Mouse (Mus musculus): Measurements from ENCODE around the gene Atg4d. TPM values are rescaled to one million over a fixed set of nuclear protein-coding genes. Genes with fewer than 3 reads are reported as not detected.
"Not testable (repeated sequence)": the region's sequence is repeated elsewhere in the genome, so short reads cannot be mapped to it uniquely, and the experiment has no call there.

Atg4d gene
- polyA plus RNA-seq, 1 experiment from 2014 or later, result 62.3 TPM

GRCm38 (mm10) chr9:21290589-21290988, 25.5 kb downstream of the Atg4d start:
- no peaks in the 10 kb centered on the region for H3K9me3 ChIP-seq (ENCODE audit: control insufficient read depth, low read length)
- under 1% methylated on average over 20 of the region's 20 CpGs for WGBS
- peak overlapping the region; percentile 81 for H3K4me3 ChIP-seq (ENCODE audit: low read length)
- no peak for ATAC-seq
- H3K27me3 ChIP-seq (replicated peaks; ENCODE audit: control insufficient read depth, insufficient read depth, low read length), result no peaks in the 10 kb centered on the region
- peaks cover 27% of the 10 kb centered on the region for H3K4me1 ChIP-seq (ENCODE audit: control insufficient read depth, insufficient read depth, low read length)
- H3K9ac ChIP-seq (ENCODE audit: low read depth, low read length), result peak overlapping the region; percentile 89
- H3K4me2 ChIP-seq (ENCODE audit: low read depth, low read length), result peak overlapping the region; percentile 76
- peak overlapping the region; percentile 83 for H3K27ac ChIP-seq (ENCODE audit: low read length)
- no peaks in the 10 kb centered on the region for H3K36me3 ChIP-seq (ENCODE audit: control insufficient read depth, insufficient read depth, low read length)

GRCm38 (mm10) chr9:21291022-21291787, 26.1 kb downstream of the Atg4d start, which contains the start of gene Cdkn2d:
Cdkn2d (minus strand) TSS chr9:21291407.
- Histone ChIP-seq H3K4me2 (ENCODE audit: low read depth, low read length) (peak within 1 kb of the TSS; percentile 76), H3K9ac (ENCODE audit: low read depth, low read length) (peak within 1 kb of the TSS; percentile 89), H3K27ac (ENCODE audit: low read length) (peak within 1 kb of the TSS; percentile 86), H3K36me3 (ENCODE audit: control insufficient read depth, insufficient read depth, low read length) (no peaks in the 10 kb centered on the region), H3K4me1 (ENCODE audit: control insufficient read depth, insufficient read depth, low read length) (peaks cover 27% of the 10 kb centered on the region), H3K4me3 (ENCODE audit: low read length) (peak within 1 kb of the TSS; percentile 81), H3K27me3 (replicated peaks; ENCODE audit: control insufficient read depth, insufficient read depth, low read length) (no peaks in the 10 kb centered on the region), H3K9me3 (ENCODE audit: control insufficient read depth, low read length) (no peaks in the 10 kb centered on the region)
- under 1% methylated on average over 51 of the region's 51 CpGs for WGBS
- peak; percentile 94 for ATAC-seq

- peak overlapping the region; percentile 67 for H3K9ac ChIP-seq (ENCODE audit: low read depth, low read length)
- not testable (repeated sequence) for H3K36me3 ChIP-seq (ENCODE audit: control insufficient read depth, insufficient read depth, low read length); ATAC-seq; H3K9me3 ChIP-seq (ENCODE audit: control insufficient read depth, low read length); H3K27me3 ChIP-seq (replicated peaks; ENCODE audit: control insufficient read depth, insufficient read depth, low read length)
- 15% methylated on average over 7 of the region's 7 CpGs for WGBS
- H3K27ac ChIP-seq (ENCODE audit: low read length), result peak overlapping the region; percentile 86
- H3K4me3 ChIP-seq (ENCODE audit: low read length), result peak overlapping the region; percentile 49
- H3K4me1 ChIP-seq (ENCODE audit: control insufficient read depth, insufficient read depth, low read length), result peaks cover 21% of the 10 kb centered on the region
- H3K4me2 ChIP-seq (ENCODE audit: low read depth, low read length), result peak overlapping the region; percentile 69
These were observed 26.8 kb downstream of the Atg4d start for GRCm38 (mm10) chr9:21291868-21292267.

GRCm38 (mm10) chr9:21292271-21292670, 27.2 kb downstream of the Atg4d start:
- H3K9me3 ChIP-seq (ENCODE audit: control insufficient read depth, low read length), result no peaks in the 10 kb centered on the region
- H3K27me3 ChIP-seq (replicated peaks; ENCODE audit: control insufficient read depth, insufficient read depth, low read length), result no peaks in the 10 kb centered on the region
- H3K4me1 ChIP-seq (ENCODE audit: control insufficient read depth, insufficient read depth, low read length), result peaks cover 18% of the 10 kb centered on the region
- ATAC-seq, result no peak
- H3K4me3 ChIP-seq (ENCODE audit: low read length), result no peak overlapping the region
- H3K9ac ChIP-seq (ENCODE audit: low read depth, low read length), result no peak overlapping the region
- H3K36me3 ChIP-seq (ENCODE audit: control insufficient read depth, insufficient read depth, low read length), result no peaks in the 10 kb centered on the region
- no peak overlapping the region for H3K4me2 ChIP-seq (ENCODE audit: low read depth, low read length)
- no peak overlapping the region for H3K27ac ChIP-seq (ENCODE audit: low read length)
- 87% methylated on average over 3 of the region's 3 CpGs for WGBS

- H3K9ac ChIP-seq (ENCODE audit: low read depth, low read length), result no peak overlapping the region
- 81% methylated on average over 10 of the region's 10 CpGs for WGBS
These were observed 33.9 kb downstream of the Atg4d start for GRCm38 (mm10) chr9:21299014-21299413.

DNA sequence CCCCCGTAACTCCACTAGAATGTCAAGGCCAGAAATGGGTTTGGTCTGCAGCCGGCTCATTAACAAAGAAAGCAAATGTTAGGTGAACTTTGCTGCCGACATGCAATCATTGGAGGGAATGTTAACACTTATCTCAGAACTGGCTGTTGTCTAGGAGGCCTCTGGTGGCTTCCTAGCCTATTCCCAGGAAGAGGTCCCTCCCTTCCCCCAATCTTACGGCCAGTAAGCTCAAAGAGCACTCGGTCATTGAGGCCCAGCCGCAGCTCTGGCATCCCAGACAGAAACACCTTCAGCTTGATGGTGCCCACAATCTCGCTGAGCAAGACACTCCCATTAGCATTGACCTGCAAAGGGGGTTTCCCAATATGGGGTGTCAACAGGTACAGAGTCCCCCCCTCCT, 40.0 kb downstream of the Atg4d start:
- Histone ChIP-seq H3K4me3 (ENCODE audit: low read length) (no peak overlapping the region), H3K9me3 (ENCODE audit: control insufficient read depth, low read length) (no peaks in the 10 kb centered on the region), H3K4me1 (ENCODE audit: control insufficient read depth, insufficient read depth, low read length) (peaks cover 2% of the 10 kb centered on the region; the same call in 1 of the 2 replicates), H3K27me3 (replicated peaks; ENCODE audit: control insufficient read depth, insufficient read depth, low read length) (no peaks in the 10 kb centered on the region), H3K9ac (ENCODE audit: low read depth, low read length) (no peak overlapping the region), H3K27ac (ENCODE audit: low read length) (peak overlapping the region; percentile 66), H3K4me2 (ENCODE audit: low read depth, low read length) (no peak overlapping the region), H3K36me3 (ENCODE audit: control insufficient read depth, insufficient read depth, low read length) (0 out of 2 replicates have a peak, but pooled peaks cover 2% of the 10 kb centered on the region)
- ATAC-seq, result peak; percentile 81
- 51% methylated on average over 7 of the region's 7 CpGs for WGBS

More at GRCm38 (mm10) chr9:21299014-21299413, 33.9 kb downstream of the Atg4d start:
- Histone ChIP-seq H3K4me3 (ENCODE audit: low read length) (no peak overlapping the region), H3K27ac (ENCODE audit: low read length) (no peak overlapping the region), H3K36me3 (ENCODE audit: control insufficient read depth, insufficient read depth, low read length) (0 out of 2 replicates have a peak, but pooled peaks cover 2% of the 10 kb centered on the region), H3K27me3 (replicated peaks; ENCODE audit: control insufficient read depth, insufficient read depth, low read length) (no peaks in the 10 kb centered on the region), H3K4me2 (ENCODE audit: low read depth, low read length) (no peak overlapping the region), H3K4me1 (ENCODE audit: control insufficient read depth, insufficient read depth, low read length) (no peaks in the 10 kb centered on the region), H3K9me3 (ENCODE audit: control insufficient read depth, low read length) (no peaks in the 10 kb centered on the region)
- ATAC-seq, result no peak

GRCm38 (mm10) chr9:21309150-21309741, 44.2 kb downstream of the Atg4d start:
- H3K4me1 ChIP-seq (ENCODE audit: control insufficient read depth, insufficient read depth, low read length), result peaks cover 2% of the 10 kb centered on the region; the same call in 1 of the 2 replicates
- H3K9ac ChIP-seq (ENCODE audit: low read depth, low read length), result no peak overlapping the region
- 67% methylated on average over 15 of the region's 15 CpGs for WGBS
- H3K27ac ChIP-seq (ENCODE audit: low read length), result no peak overlapping the region
- ATAC-seq, result no peak
- H3K9me3 ChIP-seq (ENCODE audit: control insufficient read depth, low read length), result no peaks in the 10 kb centered on the region
- H3K4me2 ChIP-seq (ENCODE audit: low read depth, low read length), result no peak overlapping the region
- 0 out of 2 replicates have a peak, but pooled peaks cover 5% of the 10 kb centered on the region for H3K27me3 ChIP-seq (replicated peaks; ENCODE audit: control insufficient read depth, insufficient read depth, low read length)
- H3K36me3 ChIP-seq (ENCODE audit: control insufficient read depth, insufficient read depth, low read length), result no peaks in the 10 kb centered on the region
- H3K4me3 ChIP-seq (ENCODE audit: low read length), result no peak overlapping the region

GRCm38 (mm10) chr9:21311695-21312094, 46.6 kb downstream of the Atg4d start:
- H3K4me3 ChIP-seq (ENCODE audit: low read length), result peak overlapping the region; percentile 61
- 18% methylated on average over 7 of the region's 7 CpGs for WGBS
- no peaks in the 10 kb centered on the region for H3K36me3 ChIP-seq (ENCODE audit: control insufficient read depth, insufficient read depth, low read length)
- peak overlapping the region; percentile 47 for H3K4me2 ChIP-seq (ENCODE audit: low read depth, low read length)
- H3K4me1 ChIP-seq (ENCODE audit: control insufficient read depth, insufficient read depth, low read length), result no peaks in the 10 kb centered on the region
- 0 out of 2 replicates have a peak, but pooled peaks cover 5% of the 10 kb centered on the region for H3K27me3 ChIP-seq (replicated peaks; ENCODE audit: control insufficient read depth, insufficient read depth, low read length)
- H3K27ac ChIP-seq (ENCODE audit: low read length), result peak overlapping the region; percentile 58
- peak overlapping the region; percentile 62 for H3K9ac ChIP-seq (ENCODE audit: low read depth, low read length)
- peak; percentile 65 for ATAC-seq
- no peaks in the 10 kb centered on the region for H3K9me3 ChIP-seq (ENCODE audit: control insufficient read depth, low read length)

GRCm38 (mm10) chr9:21312134-21312533, 47.0 kb downstream of the Atg4d start, which contains the start of gene Ap1m2:
Ap1m2 (minus strand) TSS chr9:21312337.
- Histone ChIP-seq H3K9me3 (ENCODE audit: control insufficient read depth, low read length) (no peaks in the 10 kb centered on the region), H3K9ac (ENCODE audit: low read depth, low read length) (peak within 1 kb of the TSS; percentile 62), H3K27me3 (replicated peaks; ENCODE audit: control insufficient read depth, insufficient read depth, low read length) (0 out of 2 replicates have a peak, but pooled peaks cover 5% of the 10 kb centered on the region), H3K27ac (ENCODE audit: low read length) (peak within 1 kb of the TSS; percentile 58), H3K4me2 (ENCODE audit: low read depth, low read length) (peak within 1 kb of the TSS; percentile 47), H3K4me1 (ENCODE audit: control insufficient read depth, insufficient read depth, low read length) (no peaks in the 10 kb centered on the region), H3K4me3 (ENCODE audit: low read length) (peak within 1 kb of the TSS; percentile 61), H3K36me3 (ENCODE audit: control insufficient read depth, insufficient read depth, low read length) (no peaks in the 10 kb centered on the region)
- peak; percentile 76 for ATAC-seq
- 8% methylated on average over 35 of the region's 35 CpGs for WGBS
